Mouse (Mus musculus) stomach, embryonic 15.5 days (tissue): ENCODE data around the gene C1d. TPM values are rescaled to one million over a fixed set of nuclear protein-coding genes. Genes with fewer than 3 reads are reported as not detected.
"Not testable (repeated sequence)": the region's sequence is repeated elsewhere in the genome, so short reads cannot be mapped to it uniquely, and the experiment has no call there.

Source experiments
- ATAC-seq: fragments of 200-750 bp; cut with Nextera tagmentation; 2 replicates; pipeline ENCODE4 v1.8.0; 2017; ENCODE audit warnings: low read depth, moderate number of reproducible peaks, moderate TSS enrichment; ENCODE audit not compliant: insufficient read depth, low FRiP score
- H3K27ac ChIP-seq: fragments of 300-500 bp; sonication (generic); 2 replicates; pipeline ENCODE4 v1.5.1; 2015; ENCODE audit warnings: mild to moderate bottlenecking, inconsistent platforms
- H3K27me3 ChIP-seq: fragments of 300-500 bp; sonication (generic); replicated peaks from 2 replicates; pipeline ENCODE4 v1.6.1; 2015; ENCODE audit warnings: inconsistent platforms
- H3K36me3 ChIP-seq: fragments of 300-500 bp; sonication (generic); 2 replicates; pipeline ENCODE4 v1.6.1; 2015; ENCODE audit warnings: inconsistent platforms
- H3K4me1 ChIP-seq: fragments of 300-500 bp; sonication (generic); 2 replicates; pipeline ENCODE4 v1.6.1; 2015; ENCODE audit warnings: inconsistent platforms
- H3K4me2 ChIP-seq: fragments of 300-500 bp; sonication (generic); 2 replicates; pipeline ENCODE4 v1.6.1; 2015; ENCODE audit warnings: mild to moderate bottlenecking, inconsistent platforms
- H3K4me3 ChIP-seq: fragments of 300-500 bp; sonication (generic); replicated peaks from 2 replicates; pipeline ENCODE4 v1.5.1; 2015; ENCODE audit warnings: inconsistent platforms
- H3K9ac ChIP-seq: fragments of 300-500 bp; sonication (generic); 2 replicates; pipeline ENCODE4 v1.6.1; 2015; ENCODE audit warnings: inconsistent platforms
- H3K9me3 ChIP-seq: fragments of 300-500 bp; sonication (generic); 2 replicates; pipeline ENCODE4 v1.6.1; 2016; ENCODE audit warnings: inconsistent platforms
- WGBS: fragments of 180-500 bp; shearing (Covaris S2); methylation state at CpG from one replicate; pipeline ENCODE4 v1.1.7; 2015; 5-methylcytosine and 5-hydroxymethylcytosine counted together
- polyA plus RNA-seq: library from polyadenylated mRNA; unstranded; fragments of >200 nt; fragmentation: Nextera tagmentation; extraction: Ambion mirVana; gene quantifications from 2 replicates; pipeline ENCODE4 v1.2.1, GENCODE M21; 2015

Gene C1d
- polyA plus RNA-seq: 91.0 and 95.2 TPM in 2 replicates

DNA sequence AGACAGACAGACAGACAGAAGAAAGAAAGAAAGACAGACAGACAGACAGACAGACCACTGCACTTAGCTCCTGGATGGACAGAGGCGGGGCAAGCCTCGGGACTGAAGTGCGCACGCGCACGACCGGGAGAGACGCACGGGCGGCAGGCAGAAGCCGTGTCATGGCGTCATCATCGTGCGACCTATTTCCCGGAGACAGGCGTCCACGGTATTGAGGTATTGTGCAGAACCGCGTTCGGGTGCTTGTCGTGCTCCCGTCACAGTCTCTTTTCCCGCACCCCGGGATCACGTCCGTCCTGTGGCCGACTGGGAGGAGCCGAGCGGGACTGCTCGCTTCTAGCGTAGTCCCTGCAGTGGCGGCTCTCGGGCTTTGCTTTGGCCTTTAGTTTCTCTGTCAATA lies at the start of gene C1d:
Gene C1d, plus strand, starts transcription at position 137 of the 400 bp plus-strand sequence.
- Histone ChIP-seq H3K27ac (peak within 1 kb of the TSS; percentile 91), H3K27me3 (no peaks in the 10 kb centered on the region), H3K4me2 (peak within 1 kb of the TSS; percentile 60), H3K4me3 (peak within 1 kb of the TSS; percentile 90), H3K36me3 (no peaks in the 10 kb centered on the region), H3K9me3 (no peaks in the 10 kb centered on the region), H3K9ac (peak within 1 kb of the TSS; percentile 84), H3K4me1 (no peaks in the 10 kb centered on the region; the same call in 1 of the 2 replicates)
- under 1% methylated on average over 33 of the region's 33 CpGs for WGBS
- ATAC-seq: peak; percentile 93

DNA sequence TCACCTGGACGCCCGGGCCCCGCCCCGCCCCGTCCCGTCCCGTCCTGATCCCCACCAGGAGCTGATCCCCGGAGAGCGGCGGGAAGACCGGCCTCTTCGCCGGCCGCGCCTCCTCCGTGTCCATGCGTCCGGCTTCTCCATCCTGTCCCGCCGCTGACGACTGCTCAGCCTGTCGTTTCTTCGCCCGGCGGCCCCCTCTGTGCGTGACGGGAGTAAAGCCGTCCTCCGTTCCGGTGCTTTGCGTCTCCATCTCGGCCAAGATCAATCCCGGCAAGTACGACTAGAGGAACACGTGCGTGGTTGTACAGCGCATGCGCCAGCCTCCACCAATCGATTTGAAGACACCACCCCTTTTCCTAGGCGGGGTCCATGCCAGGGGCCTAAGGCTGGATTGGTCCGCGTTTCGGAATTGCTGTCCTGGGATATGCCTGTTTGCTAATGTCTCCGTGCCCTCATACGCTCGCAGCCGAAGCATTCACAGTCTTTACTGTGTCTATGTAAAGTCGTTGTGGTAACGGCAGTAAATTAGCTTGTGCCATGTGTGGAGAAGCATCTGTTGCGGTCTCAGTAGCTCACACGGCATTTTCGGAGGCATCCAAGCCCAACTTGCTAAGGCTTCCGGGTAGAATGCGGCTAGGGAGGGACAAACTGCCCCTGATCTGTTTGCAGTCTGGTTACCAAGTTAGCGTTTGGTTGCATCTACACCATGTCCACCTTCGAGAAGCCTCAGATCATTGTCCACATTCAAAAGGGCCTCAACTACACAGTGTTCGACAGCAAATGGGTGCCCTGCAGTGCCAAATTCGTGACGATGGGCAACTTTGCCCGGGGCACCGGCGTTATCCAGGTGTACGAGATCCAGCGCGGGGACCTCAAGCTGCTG lies 45.9 kb upstream of the C1d start, which contains the start of gene Pno1:
Gene Pno1, minus strand, starts transcription at position 311 of the 883 bp plus-strand sequence.
- peak; percentile 98 for ATAC-seq
- under 1% methylated on average over 65 of the region's 65 CpGs for WGBS

DNA sequence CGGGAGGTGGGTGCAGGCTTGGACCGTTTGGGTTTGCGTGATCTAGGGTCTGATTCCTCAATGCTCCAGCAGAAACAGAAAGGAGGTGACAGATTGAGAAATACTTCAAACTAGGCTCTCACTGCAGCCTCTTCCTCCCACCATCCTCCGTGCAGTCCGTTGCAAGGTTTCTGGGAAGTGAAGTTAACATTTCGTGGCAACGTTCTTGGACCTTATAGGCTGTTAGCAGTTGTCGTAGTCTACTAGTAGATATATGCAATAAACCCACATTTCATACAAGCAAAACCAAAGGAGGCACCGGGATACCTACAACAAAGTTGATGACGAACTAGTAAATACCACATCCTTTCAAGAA lies 45.3 kb upstream of the C1d start:
- peak overlapping the region; percentile 99 for H3K4me3 ChIP-seq
- no peaks in the 10 kb centered on the region for H3K36me3 ChIP-seq
- H3K4me1 ChIP-seq: peaks cover 10% of the 10 kb centered on the region
- H3K9ac ChIP-seq: peak overlapping the region; percentile 60; the same call in 1 of the 2 replicates
- no peak for ATAC-seq
- under 1% methylated on average over 10 of the region's 10 CpGs for WGBS
- H3K27me3 ChIP-seq: no peaks in the 10 kb centered on the region
- peak overlapping the region; percentile 83 for H3K27ac ChIP-seq
- no peaks in the 10 kb centered on the region for H3K9me3 ChIP-seq
- peak overlapping the region; percentile 63 for H3K4me2 ChIP-seq

More for the DNA sequence above, 45.9 kb upstream of the C1d start, which contains the start of gene Pno1:
- peak within 1 kb of the TSS; percentile 83 for H3K27ac ChIP-seq
- peak within 1 kb of the TSS; percentile 63 for H3K4me2 ChIP-seq
- no peaks in the 10 kb centered on the region for H3K9me3 ChIP-seq
- H3K36me3 ChIP-seq: 0 out of 2 replicates have a peak, but pooled peaks cover 2% of the 10 kb centered on the region
- H3K9ac ChIP-seq: peak within 1 kb of the TSS; percentile 60
- peaks cover 10% of the 10 kb centered on the region for H3K4me1 ChIP-seq
- peak within 1 kb of the TSS; percentile 99 for H3K4me3 ChIP-seq
- no peaks in the 10 kb centered on the region for H3K27me3 ChIP-seq

DNA sequence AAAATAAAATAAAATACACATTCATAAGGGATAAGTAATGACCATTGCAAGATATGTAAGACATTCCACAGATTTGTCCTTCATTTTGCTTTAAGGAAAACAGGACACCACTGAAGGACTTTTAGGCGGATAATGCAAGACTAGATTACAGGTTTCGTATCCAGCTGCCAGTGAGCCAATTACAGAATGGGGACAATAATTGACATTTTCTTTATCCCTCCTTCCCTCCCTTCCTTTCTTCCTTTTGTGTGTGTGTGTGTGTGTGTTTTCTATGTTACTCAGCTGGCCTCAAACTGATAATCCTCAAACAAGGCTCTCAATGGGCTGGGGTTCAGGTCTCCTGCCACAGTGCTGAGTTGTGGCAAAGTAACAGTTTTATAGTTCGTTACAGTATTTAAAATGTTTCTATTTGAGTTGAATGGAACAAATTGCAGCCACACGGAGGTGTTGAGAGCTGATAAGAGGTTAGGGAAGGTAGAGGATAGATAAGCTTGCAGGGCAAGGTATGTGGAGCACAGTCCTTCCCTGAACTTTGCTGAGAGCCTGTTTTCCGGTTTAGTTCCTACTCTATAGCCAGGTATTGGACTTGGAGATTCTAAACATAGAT lies 44.4 kb upstream of the C1d start:
- H3K27me3 ChIP-seq: no peaks in the 10 kb centered on the region
- H3K27ac ChIP-seq: no peak overlapping the region
- ATAC-seq: no peak
- peak overlapping the region; percentile 63 for H3K4me2 ChIP-seq
- no peaks in the 10 kb centered on the region for H3K9me3 ChIP-seq
- H3K9ac ChIP-seq: no peak overlapping the region
- 60% methylated on average over 5 of the region's 5 CpGs for WGBS
- H3K4me3 ChIP-seq: peak overlapping the region; percentile 3; the same call in 1 of the 2 replicates
- H3K36me3 ChIP-seq: no peaks in the 10 kb centered on the region
- H3K4me1 ChIP-seq: peaks cover 10% of the 10 kb centered on the region

DNA sequence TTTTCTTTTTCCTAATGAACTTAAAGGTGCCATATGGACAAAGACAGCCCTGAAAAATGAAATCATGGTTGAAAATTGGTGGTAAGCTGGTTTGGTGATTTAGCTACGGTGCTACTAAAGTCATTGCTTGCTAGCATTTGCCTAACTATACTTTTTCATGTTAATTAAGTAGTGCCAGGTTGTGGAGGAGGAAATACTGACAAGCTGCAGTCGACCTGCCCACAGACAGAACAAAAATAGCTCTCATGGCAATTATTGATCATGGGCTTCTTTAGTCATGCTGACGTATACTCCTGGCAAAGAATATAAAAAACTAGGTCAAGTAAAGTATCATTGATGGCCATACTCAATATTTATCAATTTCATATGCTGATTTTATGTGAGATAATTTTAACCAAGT lies 41.9 kb upstream of the C1d start:
- Histone ChIP-seq H3K4me2 (no peak overlapping the region), H3K36me3 (0 out of 2 replicates have a peak, but pooled peaks cover under 1% of the 10 kb centered on the region), H3K4me3 (no peak overlapping the region), H3K4me1 (peaks cover 8% of the 10 kb centered on the region), H3K9me3 (no peaks in the 10 kb centered on the region), H3K27me3 (no peaks in the 10 kb centered on the region), H3K9ac (no peak overlapping the region), H3K27ac (no peak overlapping the region)
- WGBS: 73% methylated on average over 3 of the region's 3 CpGs
- ATAC-seq: no peak

DNA sequence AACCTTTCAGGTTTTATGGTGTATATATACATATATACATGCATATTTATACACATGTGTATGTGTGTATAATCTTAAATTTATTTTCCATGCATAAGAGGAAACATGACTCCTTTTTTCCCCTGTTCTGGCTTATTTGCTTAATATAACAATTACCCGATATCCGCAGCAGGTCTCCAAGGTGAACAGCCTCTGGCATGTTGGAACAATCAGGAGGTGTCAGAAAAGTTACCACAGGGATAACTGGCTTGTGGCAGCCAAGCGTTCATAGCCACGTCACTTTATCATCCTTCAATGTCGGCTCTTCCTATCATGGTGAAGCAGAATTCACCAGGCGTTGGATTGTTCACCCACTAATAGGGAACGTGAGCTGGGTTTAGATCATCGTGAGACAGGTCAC lies 36.3 kb upstream of the C1d start:
- ATAC-seq: no peak
- no peak overlapping the region for H3K9ac ChIP-seq
- no peaks in the 10 kb centered on the region for H3K9me3 ChIP-seq
- WGBS: 92% methylated on average over 8 of the region's 8 CpGs
- no peak overlapping the region for H3K27ac ChIP-seq
- H3K27me3 ChIP-seq: no peaks in the 10 kb centered on the region
- H3K4me3 ChIP-seq: no peak overlapping the region
- no peaks in the 10 kb centered on the region for H3K4me1 ChIP-seq
- 0 out of 2 replicates have a peak, but pooled peaks cover 8% of the 10 kb centered on the region for H3K36me3 ChIP-seq
- no peak overlapping the region for H3K4me2 ChIP-seq

DNA sequence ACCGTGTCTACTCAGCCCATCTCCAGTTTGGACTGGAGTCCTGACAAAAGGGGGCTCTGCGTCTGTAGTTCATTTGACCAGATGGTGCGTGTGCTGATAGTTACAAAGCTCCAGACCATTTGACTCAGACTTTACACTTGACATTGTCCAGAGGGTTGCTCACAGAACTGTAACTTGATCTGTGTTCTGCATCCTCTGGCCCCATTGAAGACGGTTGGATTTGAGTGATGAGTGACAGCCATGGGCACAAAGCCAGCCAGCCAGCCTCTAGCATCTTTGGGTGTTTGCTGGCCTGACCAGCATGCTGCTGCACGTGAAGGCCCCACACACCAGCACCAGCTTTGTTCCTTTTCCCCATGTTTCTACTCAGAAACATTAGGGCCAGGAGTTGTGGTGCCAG lies 24.6 kb upstream of the C1d start:
- Histone ChIP-seq H3K27ac (no peak overlapping the region), H3K27me3 (no peaks in the 10 kb centered on the region), H3K4me2 (no peak overlapping the region), H3K36me3 (peaks cover 3% of the 10 kb centered on the region; the same call in 1 of the 2 replicates), H3K9ac (no peak overlapping the region), H3K4me3 (no peak overlapping the region), H3K9me3 (no peaks in the 10 kb centered on the region), H3K4me1 (no peaks in the 10 kb centered on the region)
- ATAC-seq: no peak
- WGBS: 62% methylated on average over 5 of the region's 5 CpGs

DNA sequence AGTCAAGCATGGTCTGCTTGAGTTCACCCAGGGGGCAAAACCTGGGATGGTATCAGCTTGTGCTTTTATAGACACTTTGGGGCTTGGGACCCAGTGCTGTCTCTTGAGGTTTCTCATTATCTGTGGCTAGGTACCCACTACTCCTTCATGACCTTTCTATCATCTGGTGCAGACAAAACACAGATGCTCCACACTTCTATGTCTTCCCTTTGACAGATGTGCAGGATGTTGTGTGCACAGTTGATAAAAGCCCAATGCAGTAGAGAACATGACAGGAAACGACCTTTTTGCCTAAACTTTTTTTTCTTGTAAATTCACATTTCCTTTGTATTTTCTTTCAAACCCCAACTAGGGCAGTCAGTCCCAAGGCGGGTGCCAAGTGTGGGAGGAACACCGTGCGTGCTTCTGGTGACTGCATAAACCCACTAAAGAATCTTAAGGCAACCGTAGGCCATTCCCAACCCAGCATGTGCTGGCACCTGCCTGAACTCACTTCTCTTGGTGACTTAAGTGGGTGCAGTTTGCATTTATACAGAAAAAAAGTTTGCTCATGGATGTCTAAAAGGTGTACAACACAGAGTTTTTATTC lies 20.8 kb upstream of the C1d start:
- no peaks in the 10 kb centered on the region for H3K27me3 ChIP-seq
- H3K36me3 ChIP-seq: no peaks in the 10 kb centered on the region
- WGBS: 81% methylated on average over 5 of the region's 5 CpGs
- no peak overlapping the region for H3K4me3 ChIP-seq
- no peak overlapping the region for H3K9ac ChIP-seq
- ATAC-seq: no peak
- no peaks in the 10 kb centered on the region for H3K9me3 ChIP-seq
- no peak overlapping the region for H3K27ac ChIP-seq
- H3K4me1 ChIP-seq: no peaks in the 10 kb centered on the region
- no peak overlapping the region for H3K4me2 ChIP-seq

DNA sequence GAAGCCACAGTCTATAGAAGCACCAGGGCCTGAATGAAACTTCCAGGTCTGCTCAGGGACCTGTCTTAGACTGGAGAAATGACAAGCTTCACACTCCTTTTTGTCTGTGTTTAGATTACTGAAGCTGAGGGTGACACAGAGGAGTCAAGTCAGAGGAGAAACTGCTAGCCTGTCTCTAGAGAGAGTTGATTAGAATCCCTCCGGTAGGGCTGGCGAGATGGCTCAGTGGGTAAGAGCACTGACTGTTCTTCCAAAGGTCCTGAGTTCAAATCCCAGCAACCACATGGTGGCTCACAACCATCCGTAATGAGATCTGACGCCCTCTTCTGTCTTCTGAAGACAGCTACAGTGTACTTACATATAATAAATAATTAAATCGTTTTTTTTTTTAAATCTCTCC lies 18.8 kb upstream of the C1d start:
- not testable (repeated sequence) for H3K36me3 ChIP-seq, H3K27me3 ChIP-seq, ATAC-seq, H3K4me2 ChIP-seq, H3K27ac ChIP-seq, H3K4me1 ChIP-seq, H3K9me3 ChIP-seq, H3K4me3 ChIP-seq, H3K9ac ChIP-seq
- WGBS: 84% methylated on average over 5 of the region's 5 CpGs

DNA sequence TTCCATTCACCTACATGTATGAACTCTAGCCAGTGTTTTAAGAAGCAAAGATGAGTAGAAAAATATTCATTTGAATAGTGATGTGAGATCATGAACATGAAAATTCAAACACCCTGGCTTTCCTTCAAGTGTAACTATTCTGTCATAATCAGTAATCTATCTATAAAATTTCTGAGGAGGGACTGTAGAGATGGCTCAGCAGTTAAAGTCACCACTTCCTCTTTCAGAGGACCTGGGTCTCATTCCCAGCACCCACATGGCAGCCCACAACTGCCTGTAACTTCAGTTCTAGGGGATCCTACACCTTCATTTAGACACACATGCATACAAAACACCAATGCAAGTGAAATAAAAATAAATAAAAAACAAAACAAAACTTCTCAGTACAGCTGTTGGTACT lies 8.7 kb upstream of the C1d start:
- H3K4me3 ChIP-seq: no peak overlapping the region
- no peaks in the 10 kb centered on the region for H3K27me3 ChIP-seq
- H3K9me3 ChIP-seq: no peaks in the 10 kb centered on the region
- no peak overlapping the region for H3K27ac ChIP-seq
- ATAC-seq: no peak
- no peaks in the 10 kb centered on the region for H3K36me3 ChIP-seq
- no peak overlapping the region for H3K9ac ChIP-seq
- H3K4me1 ChIP-seq: no peaks in the 10 kb centered on the region
- H3K4me2 ChIP-seq: no peak overlapping the region

DNA sequence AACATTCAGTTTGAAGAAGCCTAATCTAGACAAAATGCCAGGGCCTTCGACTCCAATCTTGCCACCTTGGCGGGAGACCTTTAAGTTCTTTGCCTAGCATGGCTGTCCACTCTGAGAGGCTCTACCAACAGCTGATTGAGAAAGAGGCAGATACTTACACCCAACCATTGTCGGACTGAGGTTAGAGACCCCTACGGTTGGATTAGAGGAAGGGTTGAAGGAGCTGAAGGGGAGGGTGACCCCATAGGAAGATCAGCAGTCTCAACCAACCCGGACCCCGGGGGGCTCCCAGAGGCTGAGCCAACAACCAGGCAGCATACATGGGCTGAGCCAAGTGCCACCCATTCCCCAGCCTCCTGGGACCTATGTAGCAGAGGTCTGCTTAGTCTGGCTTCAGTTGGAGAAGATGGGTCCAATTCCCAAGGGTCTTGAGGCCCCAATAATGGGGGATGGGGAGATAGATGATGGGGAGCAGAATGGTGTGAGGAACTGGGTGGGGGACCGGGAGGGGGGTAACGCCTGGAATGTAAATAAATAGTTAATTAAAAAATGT lies 490 bp upstream of the C1d start:
- no peak overlapping the region for H3K27ac ChIP-seq
- no peaks in the 10 kb centered on the region for H3K9me3 ChIP-seq
- WGBS: 52% methylated on average over 8 of the region's 8 CpGs
- H3K27me3 ChIP-seq: no peaks in the 10 kb centered on the region
- peak overlapping the region; percentile 90 for H3K4me3 ChIP-seq
- ATAC-seq: peak; percentile 70
- H3K9ac ChIP-seq: no peak overlapping the region
- no peaks in the 10 kb centered on the region for H3K36me3 ChIP-seq
- H3K4me2 ChIP-seq: peak overlapping the region; percentile 60
- no peaks in the 10 kb centered on the region; the same call in 1 of the 2 replicates for H3K4me1 ChIP-seq
